Mouse (Mus musculus): ENCODE results near the gene Ajuba. TPM values are rescaled to one million over a fixed set of nuclear protein-coding genes. Genes with fewer than 3 reads are reported as not detected.

The Ajuba gene
- total RNA-seq, 2 experiments from 2014 or later = 14.6 to 15.8 TPM

DNA sequence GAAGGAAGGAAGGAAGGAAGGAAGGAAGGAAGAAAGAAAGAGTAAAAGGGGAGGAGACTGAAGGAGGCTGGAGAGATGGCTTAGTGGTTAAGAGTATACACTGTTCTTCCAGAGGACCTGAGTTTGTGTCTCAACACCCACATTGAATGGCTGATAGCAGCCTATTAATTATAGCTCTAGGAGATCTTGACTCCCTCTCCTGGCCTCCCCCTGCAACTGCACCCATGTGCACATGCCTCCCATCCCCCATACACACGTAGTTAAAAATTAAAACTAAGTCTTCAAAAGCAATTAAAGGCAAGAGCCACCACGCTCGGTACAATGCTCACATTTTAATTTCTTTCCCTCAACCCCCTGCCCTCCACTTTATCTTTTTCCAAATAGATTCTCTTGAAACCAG is 16.7 kb upstream of the Ajuba start:
- no peak for DNase-seq (ENCODE audit: low spot score in 2 of 2)

DNA sequence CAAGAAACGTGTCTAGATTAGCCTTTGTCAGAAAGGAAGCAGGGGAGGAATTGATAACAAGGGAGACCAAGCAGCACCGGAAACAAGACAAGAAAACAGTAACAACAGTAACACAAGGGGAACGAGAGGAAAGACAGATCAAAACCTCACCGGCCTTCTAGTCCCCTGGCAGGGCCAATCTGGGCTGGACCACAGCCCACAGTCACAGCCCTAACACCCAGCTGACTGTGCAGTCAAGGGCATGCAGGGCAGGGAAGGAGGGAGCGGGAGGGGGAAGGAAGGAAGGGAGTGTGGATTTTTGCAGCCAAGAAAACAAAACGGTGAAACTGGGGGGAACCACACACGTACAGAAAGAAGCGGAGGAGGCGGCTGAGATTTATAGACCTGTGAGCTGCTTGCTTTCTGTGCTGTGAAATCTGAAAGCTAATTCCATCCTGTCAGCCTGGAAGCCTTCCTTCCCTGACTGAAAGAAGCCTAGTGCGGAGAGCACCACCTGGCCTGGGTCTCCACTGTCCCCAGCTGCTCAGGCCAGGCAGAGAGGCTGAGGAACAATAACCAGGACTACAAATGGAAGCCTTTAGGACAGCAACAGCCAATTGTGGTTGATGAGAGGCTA is 15.1 kb upstream of the Ajuba start:
- no peak for DNase-seq (ENCODE audit: low spot score in 2 of 2)

DNA sequence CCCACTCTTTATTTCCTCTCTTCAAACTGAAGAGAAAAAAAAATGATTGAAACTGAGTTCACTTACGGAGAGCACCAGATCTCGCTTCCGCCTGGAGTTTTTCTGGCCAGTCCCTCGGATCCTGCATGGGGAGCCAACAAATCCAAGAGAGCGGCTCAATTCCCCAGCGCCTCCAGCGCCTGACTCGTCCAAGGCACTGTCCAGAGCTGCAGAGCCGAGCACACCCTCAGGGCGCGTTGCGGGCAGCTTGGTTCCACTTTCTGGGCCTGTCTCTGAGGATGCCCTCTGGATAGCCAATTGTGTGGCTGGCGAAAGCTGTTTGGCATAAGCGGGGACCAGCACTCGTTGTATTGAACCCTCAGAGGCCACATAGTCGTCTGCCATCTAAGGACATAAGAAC is 13.7 kb upstream of the Ajuba start:
- no peak for DNase-seq (ENCODE audit: low spot score in 2 of 2)

DNA sequence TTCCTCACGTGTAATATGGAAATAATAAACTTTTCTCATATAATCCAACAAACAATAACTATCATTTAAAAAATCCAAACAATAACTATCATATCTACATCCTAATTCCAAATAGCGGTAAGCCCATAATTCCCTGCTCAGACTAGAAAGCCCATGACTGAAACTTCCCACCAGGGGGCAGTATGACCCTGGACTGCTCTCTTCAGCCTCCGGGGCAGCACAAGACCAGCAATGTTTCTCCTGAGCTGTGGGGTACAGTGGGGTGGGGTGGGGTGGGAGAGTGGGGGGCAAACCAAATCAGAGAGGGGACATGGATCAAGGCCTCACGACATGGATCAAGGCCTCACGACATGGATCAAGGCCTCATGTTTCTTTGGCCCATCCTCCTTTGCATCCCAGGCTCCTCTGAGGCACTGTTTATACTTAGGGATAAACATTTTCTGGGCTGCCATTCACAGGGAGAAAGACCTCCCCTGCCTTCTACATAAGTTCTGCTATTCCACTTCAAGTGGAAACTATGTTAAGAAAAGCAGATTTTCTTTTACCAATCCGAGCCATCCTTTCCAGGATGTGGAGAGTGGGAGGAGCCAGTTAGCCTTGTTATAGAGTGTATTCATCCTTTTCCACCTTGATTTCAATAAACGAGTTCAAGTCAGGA is 6.5 kb upstream of the Ajuba start:
- peak; percentile 52 to 66 for DNase-seq (ENCODE audit: low spot score in 2 of 2)

DNA sequence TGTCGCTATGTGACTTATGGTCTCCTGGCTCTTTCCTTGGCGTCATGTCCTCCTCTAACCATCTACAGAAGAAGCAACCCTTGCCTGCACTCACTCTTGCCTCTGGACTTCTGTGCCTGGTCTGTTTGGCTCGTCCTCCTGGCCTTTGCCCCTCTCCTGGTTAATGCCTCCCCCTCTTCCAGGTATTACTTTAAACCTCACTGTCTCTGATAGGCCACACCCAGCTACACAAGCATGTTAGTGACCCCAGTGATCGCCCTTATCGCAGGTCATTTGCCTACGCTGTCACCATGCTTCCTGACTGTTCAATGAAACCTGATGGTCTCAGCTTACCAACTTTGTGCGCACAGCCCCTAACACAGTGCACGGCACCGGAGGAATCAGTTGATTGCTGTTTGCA is 5.2 kb upstream of the Ajuba start:
- no peak for DNase-seq (ENCODE audit: low spot score in 2 of 2)

DNA sequence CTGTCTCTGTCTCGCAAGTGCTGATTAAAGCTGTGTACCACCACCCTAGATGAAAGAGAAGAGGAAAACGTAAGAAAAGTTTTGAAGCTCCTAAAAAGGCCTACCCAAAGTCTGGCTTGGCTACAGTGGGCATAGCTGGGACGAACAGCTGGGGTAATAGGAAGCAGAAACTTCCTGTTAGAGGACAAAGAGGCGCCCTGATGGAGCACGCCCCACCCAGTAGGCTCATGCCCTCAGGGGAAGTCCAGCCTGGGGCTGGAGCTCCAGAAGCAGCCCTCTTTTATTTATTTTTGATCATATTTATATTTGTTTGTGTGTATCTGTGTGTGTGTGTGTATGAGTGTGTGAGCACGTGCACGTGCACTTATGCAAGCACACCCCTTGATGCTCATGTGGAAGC is 2.3 kb upstream of the Ajuba start:
- DNase-seq (ENCODE audit: low spot score in 2 of 2) = no peak

DNA sequence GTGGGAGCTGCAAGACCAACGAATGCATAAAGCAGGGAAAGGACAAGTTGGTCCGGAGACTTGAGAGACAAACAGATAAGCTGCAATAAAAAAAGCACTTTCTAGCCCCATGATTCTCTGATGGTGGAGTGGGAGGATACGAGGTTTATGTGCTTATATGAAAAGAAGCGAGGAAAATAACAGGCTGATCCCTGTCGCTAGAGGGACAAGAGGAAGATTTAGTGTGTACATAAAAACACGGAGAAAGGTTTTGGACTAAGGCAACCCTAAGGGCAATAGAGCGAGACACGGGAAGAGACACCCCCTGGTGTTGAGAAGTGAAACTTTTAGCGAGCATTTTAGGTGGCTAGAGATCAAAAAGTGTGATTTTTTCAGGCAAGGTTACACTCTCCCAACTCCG is 705 bp upstream of the Ajuba start:
- peak in 1 of 2 experiments; percentile 37 for DNase-seq (ENCODE audit: low spot score in 2 of 2)

DNA sequence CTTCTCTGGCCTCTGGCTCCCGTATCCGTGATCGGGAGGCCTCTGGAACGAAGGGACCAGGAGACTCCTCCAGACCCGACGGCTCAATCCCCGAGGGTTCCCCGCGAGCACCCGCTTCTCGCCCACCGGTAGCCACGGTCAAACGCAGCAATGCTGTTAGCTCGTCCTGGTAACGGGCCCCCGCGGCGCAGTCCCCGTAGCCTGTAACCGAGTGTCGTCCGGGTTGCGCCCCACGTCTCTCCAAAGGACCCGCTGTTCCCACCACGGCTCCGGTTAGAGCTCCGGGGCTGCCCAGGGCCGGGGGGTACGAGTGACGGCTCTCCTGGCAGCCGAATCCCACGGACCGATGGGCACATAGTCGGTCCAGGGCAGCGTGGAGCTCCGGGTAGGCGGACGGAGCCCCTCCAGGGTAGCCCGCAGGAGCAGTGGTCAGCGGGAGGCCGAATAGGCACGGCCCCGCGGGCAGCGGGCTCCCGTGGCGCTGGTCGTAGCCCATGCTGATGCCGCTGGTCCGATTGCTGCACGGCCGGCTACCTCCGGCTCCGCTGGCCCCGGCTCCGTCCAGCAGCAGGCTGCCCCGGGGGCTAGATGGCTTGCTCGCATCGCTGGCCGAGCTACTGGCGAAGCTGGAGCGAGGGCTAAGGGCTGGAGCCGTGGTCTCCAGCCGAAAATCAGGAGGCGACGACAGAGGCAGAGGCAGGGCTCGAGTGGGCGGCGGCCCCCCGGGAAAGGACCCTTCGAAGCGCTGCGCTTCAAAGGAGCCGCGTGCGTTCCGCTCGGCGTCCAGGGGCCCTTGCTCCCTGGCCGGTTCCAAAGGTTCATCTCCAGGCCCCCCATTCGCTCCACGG is 893 bp downstream of the Ajuba start:
- DNase-seq (ENCODE audit: low spot score in 2 of 2) = peak in 1 of 2 experiments; percentile 55

DNA sequence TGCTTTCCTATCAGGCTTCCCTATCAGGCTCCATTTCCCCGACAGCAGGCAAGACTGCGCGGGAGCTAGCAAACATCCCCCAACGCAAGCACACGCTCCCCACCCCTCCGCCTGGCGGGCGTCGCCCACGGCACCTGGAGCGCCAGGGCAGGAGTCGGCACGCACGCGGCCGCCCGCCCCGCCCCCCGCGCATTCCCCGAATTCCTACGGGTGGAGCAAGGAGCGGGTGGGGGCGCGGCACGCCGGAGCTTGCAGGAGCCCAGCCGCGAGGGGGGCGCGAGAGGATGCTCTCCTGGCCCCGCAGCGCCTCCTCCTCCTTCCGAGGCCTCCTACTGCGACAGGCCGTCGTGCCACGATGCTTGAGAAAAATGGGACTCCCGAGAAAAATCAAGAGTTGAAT is 1.7 kb downstream of the Ajuba start:
- peak; percentile 74 to 81 for DNase-seq (ENCODE audit: low spot score in 2 of 2)

DNA sequence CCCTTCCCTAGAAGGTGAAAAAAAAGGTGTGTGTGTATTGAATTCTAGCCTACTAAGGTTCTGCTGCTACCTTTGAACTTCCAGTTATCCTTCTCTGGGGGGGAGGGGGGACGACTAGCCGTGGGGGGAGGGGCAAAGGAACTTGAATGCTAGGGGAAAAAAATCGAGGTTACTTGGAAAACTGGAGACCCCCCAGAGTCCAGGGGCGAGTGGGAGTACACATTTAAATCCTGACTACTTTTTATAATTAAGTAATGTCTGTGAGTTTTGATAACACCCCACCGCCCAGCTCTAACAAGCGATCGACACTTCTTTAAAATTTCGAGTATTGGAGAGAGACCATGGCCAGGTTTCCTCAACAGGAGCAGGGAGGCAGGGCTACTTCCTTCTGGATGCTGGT is 2.3 kb downstream of the Ajuba start:
- DNase-seq (ENCODE audit: low spot score in 2 of 2) = no peak

DNA sequence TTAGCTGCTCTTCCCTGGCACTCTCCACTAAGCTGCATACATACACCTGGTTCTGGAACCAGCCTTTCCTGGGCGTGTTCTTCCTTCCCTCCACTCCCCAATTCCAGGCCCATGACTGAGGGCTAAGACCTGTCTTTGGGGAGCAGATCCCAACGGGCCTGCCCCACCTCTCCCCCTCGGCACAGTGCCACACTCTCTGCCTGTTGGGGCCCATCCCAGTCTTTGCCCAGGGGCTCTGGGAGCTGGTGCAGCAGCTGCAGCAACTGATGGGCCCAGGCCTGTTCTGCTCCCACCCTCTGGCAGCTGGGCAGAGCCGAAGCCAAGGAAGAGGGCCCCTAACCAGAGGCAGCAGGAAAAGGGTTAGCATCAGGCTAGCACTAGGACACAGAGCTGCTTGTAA is 3.1 kb downstream of the Ajuba start:
- DNase-seq (ENCODE audit: low spot score in 2 of 2) = peak in 1 of 2 experiments; percentile 50

DNA sequence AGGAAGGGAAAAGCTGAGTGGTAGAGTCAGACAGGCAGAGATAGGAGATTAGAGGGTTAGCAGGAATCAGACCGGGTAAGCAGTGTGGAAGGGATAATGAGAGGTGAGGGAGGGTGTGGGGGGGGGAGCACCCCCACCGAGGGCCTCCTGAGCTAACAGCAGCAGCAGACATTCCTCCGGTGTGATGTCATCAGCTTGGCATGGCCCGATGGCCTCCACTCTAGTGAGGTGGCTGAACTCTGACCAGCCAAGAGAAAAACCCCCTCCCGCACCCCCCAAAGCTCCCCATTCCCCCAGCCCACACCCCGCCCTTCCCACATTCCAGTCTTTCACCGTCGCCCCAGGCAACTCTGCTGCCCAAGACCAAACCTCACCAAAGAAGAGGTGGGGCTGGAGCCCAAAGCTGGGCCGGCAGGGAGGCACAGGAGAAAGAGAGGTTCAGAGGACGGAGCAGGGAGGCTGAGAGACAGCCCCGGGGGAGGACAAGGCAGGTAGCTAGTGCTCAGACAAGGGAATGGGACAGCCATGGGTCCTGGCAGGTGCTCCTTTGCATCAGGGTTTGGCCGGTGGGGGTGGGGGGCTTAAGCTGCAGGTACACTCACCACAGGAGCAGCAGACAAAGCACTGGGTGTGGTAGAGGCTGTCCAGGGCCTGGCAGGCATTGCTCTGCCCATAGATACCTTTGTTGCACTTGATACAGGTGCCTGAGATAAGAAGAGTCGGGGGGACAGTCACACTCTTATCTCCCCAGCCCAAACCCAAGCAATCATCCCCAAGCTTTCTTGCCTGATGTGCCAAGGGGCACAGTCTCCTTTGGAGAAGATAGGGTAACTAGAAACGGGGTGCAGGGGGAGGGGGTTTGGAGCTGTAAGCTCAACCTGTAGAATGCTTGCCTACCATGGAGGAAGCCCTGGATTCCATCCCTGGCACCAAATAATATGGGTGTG is 4.3 kb downstream of the Ajuba start:
- DNase-seq (ENCODE audit: low spot score in 2 of 2) = peak in 1 of 2 experiments; percentile 50

DNA sequence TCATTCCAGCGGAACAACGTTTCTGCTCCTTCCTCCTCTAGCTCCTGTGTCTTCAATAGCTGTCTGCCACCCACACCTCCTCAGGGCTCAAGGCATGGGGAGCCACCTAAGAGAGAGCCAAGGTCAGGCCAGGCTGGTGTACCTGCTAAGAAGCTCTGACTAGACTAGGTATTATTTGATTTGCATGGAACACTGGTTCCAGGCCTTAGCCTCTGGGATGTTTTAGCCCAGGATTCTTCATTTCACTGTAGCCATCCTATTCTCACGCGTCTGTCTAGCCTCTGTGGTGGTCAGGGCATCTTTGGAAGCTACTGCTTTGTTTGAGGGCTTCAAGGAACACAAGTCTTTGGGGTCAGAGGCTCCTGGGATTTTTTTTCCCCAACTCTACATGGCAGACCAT is 5.2 kb downstream of the Ajuba start:
- DNase-seq (ENCODE audit: low spot score in 2 of 2) = no peak

DNA sequence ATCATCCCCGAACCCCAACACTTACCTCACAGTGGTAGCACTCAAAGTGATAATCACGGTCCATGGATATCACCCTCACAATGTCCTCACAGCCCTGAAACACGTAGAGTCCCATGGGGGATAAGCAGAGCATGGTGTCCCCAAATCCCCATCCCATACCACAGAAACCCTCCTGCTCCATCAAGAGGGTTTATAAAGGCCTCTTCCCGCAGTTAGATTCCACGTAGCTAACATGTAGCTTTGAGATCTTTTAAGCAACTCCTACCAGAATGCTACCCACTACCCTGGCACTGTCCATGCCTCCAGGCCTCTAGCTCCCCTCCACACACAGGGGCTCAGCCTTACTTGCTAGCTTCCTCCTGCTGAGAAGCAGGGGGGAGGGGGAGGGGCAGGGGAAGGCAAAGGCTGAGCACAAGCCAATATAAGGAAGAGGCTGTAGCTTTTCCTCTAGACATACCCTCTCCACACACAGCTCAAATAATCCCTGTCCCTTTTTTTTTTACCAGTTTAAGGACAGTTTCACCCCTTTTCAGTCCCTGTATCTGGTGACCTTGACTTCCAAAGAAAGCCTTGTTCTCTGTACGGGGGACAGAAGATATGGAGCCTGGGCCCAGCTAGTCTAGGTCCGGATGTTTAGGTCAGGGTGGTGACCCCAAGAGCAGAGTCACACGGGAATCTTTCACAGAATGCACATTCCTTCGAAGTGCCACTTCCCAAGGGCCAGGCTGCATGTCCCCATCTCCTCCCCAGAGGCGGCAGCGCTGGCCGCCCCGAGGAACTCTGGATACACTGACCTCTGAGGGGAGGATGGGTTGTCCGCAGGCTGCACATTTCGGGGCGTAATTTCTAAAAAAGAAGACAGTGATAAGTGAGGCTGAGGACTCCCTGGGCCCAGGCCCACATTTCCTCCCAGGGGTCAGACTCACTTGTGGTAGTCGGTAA is 7.6 kb downstream of the Ajuba start:
- DNase-seq (ENCODE audit: low spot score in 2 of 2) = no peak

DNA sequence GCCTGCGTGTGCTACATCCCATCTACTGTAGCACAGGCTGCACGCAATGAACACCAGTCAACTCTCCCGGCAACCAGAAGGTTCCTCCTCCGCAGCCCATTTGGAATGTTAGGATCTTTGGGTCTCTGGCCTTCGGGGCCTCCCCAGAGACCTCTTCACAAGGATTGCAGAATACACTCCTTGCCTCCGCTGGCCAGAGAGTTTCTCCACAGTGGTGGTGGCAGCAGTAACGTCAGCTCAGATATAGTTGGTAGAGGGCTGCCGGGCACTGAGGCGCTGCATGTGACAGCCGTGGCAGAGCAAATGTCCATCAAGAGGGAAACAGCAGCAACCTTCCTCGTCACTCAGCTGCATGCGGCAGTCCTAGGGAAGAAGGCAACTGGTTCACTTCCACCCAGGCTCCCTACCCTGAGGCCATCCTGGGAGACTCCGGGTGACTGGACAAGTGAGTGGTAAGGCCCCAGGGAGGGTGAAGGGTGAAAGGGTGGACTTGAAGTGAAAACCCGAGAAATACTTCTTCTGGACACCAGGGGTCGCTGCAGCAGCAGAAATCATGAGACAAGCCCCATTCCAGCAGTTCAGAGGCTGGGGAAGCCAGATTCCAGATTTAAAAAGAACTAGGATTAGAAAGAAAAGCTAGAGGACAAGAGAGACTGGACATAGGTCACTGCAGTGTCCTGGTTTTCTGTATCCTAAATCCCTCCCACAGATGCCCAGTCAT is 8.5 kb downstream of the Ajuba start:
- DNase-seq (ENCODE audit: low spot score in 2 of 2) = peak; percentile 58 to 67

DNA sequence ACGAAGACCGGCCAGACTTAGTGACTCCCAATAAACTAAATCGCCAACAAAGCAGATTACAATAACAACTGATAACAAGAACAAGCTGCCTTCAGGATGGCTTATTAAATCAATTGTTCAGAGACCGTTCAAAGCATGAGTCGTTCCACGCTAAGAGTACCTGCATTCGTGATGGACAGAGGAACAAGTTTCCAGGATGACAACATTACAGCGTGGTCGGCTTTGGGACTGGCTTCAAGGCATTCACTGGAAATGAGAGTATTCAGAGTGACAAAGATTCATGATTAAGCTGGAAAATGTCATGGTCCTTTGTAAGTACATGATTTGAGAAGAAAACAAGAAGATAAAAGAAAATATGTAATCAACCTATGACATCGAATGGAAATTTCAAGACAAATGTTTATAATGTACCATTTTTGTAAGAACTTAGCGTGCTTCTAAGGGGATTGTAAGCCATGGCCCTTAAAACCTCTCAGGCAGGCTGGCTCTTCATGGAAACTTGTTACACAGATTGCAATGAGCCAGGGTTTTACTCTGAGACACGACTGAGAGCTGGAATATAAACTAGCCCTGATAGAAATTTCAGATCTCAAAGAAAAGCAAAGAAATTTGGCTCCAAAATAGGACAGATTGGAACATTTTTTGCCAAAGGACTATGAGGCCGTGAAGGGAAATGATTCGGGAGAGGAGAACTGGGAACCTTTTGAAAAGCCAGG is 16.7 kb downstream of the Ajuba start:
- no peak for DNase-seq (ENCODE audit: low spot score in 2 of 2)

DNA sequence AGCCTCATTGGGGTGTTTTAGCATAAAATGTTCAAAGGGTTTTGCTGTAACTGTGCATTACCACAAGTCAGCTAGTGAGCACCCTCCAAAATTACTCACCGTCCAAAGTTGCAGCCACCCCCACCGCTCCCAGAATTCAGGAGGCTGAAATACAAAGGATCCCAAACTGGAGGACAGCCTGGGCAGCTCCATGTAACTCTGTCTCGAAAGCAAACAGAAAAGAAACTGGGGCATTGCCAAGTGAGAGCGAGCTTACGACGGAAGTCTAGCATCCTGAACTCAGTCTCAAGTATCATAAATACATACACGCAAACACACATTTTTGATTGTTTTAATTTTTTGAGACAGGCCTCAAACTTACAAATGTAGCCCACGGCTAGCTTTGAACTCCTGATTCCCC is 20.0 kb downstream of the Ajuba start:
- DNase-seq (ENCODE audit: low spot score in 2 of 2) = no peak

DNA sequence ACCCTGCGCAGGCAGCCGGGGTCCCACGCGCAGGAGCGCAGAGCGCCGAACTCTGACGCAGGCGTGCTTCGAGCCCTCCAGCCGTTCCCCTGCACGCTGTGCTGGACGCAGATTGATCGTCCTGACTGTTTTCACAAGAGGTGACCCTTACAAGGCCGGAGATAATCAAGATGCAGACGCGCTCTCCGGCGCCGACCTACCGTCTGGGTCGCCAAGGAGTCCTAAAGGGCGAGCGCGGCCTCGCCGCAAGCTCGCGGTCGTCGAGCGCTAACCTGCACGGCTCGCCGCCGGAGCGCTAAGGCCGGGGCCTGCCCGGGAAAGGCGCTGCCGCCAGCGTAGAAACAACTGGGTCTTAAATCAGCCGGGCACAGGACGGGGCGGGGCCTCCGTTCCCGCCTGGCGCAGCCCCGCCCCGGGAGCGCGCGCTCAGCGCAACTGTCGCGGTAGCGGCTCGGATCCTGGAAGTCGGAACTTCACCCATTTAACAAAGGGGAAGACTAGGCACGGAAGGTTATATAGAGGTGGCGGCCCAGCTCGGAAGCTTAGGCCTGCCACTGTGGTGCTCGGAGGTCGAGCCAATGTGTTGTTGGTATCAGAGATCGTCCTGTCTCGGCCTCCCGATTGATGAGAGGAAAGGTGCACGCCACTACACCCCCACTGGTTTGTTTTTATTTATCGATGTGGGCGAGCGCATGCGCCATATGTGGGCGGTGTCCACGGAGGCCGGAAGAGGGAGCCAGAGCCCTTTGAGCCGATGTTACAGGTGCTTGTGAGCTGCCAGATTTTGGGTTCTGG is 23.2 kb downstream of the Ajuba start, which contains the start of gene Haus4:
Gene Haus4 (minus strand): TSS at position 642 of the 795 bp plus-strand sequence.
- peak; percentile 72 to 86 for DNase-seq (ENCODE audit: low spot score in 2 of 2)
